13 mouse cellular contexts compared by ENCODE assay signal in the genomic region with DNA sequence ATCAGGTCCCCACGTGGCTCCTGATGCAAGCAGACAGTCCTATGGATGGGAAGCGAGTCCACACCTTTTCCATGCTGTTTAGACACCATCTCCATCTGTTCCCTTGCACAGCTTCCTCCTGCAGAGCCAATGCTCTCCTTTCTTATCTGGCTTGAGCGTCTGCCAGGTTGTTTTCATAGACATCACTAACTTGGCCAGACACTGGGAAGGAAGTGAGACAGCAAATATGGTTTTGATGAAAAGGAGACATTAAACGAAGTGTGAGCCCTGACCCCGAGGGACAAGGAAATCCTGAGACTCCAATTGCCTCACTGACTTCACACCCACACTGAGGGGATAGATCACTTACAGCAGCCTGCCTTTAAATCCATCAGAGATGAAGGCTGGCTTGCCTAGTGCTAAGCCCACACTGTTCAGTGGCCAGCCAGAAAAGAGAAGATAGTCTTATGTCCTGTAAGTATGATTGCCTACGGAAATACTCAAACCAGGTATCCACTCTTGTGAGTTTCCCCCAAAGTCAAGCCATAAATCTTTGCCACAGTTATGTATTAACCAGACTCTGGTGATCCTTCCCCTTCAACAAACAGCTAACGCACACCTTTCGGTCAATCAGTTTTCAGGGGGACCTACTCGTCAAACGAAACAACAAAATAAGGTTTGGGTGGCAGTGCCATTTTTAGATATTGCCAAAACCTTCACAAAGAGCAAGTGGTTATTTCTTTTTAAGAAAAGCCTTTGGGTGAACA.
DNase-seq lines count a peak whose midpoint lies in the region; ATAC-seq and TF ChIP-seq lines count a peak whose summit lies in the region.
"Had no signal": no experiment of that assay in that cellular context is flagged by ENCODE, and none has a peak within 500 bp of the region (broad histone marks: within the 10 kb centered on the region; RNA-seq: fewer than 3 reads in every experiment).

No protein-coding gene starts in this region.

- no peak overlapping the region for H3K4me2 ChIP-seq in lung, embryonic 16.5 days (ENCODE audit: low read depth, low read length)
- H3K4me2 ChIP-seq in forebrain, embryonic 12.5 days = no peak overlapping the region
- H3K4me2 ChIP-seq: forebrain, embryonic 15.5 days; heart, embryonic 11.5 days; neural tube, embryonic 13.5 days had no signal

- DNase-seq in heart, postnatal 4 days = peak; percentile 10
- no peak for DNase-seq in heart, adult 2 months
- DNase-seq in lung, postnatal 14 days = no peak
- DNase-seq in kidney, postnatal 14 days = peak; percentile 37
- peak; percentile 50 to 61 for DNase-seq in right cerebral cortex, postnatal 10 days (ENCODE audit: low spot score in 2 of 2)
- DNase-seq in yolk sac, embryonic 10.5 days (ENCODE audit: low spot score) = no peak
- DNase-seq: adrenal gland, postnatal 10 days; thymus, postnatal 25 days had no signal

- no peaks in the 10 kb centered on the region for H3K9me3 ChIP-seq in lung, embryonic 16.5 days (ENCODE audit: control insufficient read depth, low read length)
- no peaks in the 10 kb centered on the region for H3K9me3 ChIP-seq in forebrain, embryonic 12.5 days
- H3K9me3 ChIP-seq: forebrain, embryonic 15.5 days; neural tube, embryonic 13.5 days had no signal

- ATAC-seq in lung, embryonic 16.5 days (ENCODE audit: low read depth) = peak; percentile 54
- no peak for ATAC-seq in forebrain, embryonic 12.5 days (ENCODE audit: low FRiP score)
- ATAC-seq: forebrain, embryonic 15.5 days had no signal

- no peak for TF ChIP-seq EP300 in heart, adult 2 months (IDR thresholded peaks at IDR 0.05; ENCODE audit: insufficient read depth, low read depth, low read length)

- no peak overlapping the region for H3K9ac ChIP-seq in heart, adult 2 months (ENCODE audit: low read depth, low read length)
- no peak overlapping the region for H3K9ac ChIP-seq in lung, embryonic 16.5 days (ENCODE audit: low read length)
- H3K9ac ChIP-seq in forebrain, embryonic 12.5 days = no peak overlapping the region
- H3K9ac ChIP-seq: forebrain, embryonic 15.5 days; neural tube, embryonic 13.5 days had no signal

- TF ChIP-seq POLR2A in heart, adult 2 months (IDR thresholded peaks at IDR 0.05; ENCODE audit: insufficient read depth, low read depth, low read length) = no peak

- 51% methylated on average over 10 of the region's 10 CpGs for WGBS in heart, adult 2 months
- WGBS in lung, embryonic 16.5 days = 39% methylated on average over 10 of the region's 10 CpGs
- WGBS in forebrain, embryonic 12.5 days = 87% methylated on average over 10 of the region's 10 CpGs

- no peaks in the 10 kb centered on the region for H3K36me3 ChIP-seq in heart, adult 2 months (ENCODE audit: control insufficient read depth, insufficient read depth, low read length)
- no peaks in the 10 kb centered on the region for H3K36me3 ChIP-seq in lung, embryonic 16.5 days (ENCODE audit: control insufficient read depth, insufficient read depth, low read length)
- H3K36me3 ChIP-seq in forebrain, embryonic 12.5 days (replicated peaks) = no peaks in the 10 kb centered on the region
- H3K36me3 ChIP-seq: forebrain, embryonic 15.5 days; neural tube, embryonic 13.5 days had no signal

- peaks cover 3% of the 10 kb centered on the region for H3K4me1 ChIP-seq in heart, adult 2 months (ENCODE audit: control insufficient read depth, insufficient read depth, low read length)
- peaks cover 9% of the 10 kb centered on the region for H3K4me1 ChIP-seq in lung, embryonic 16.5 days (replicated peaks; ENCODE audit: control insufficient read depth, insufficient read depth, low read length)
- peaks cover 5% of the 10 kb centered on the region; the same call in 1 of the 2 replicates for H3K4me1 ChIP-seq in forebrain, embryonic 12.5 days
- H3K4me1 ChIP-seq: forebrain, embryonic 15.5 days; neural tube, embryonic 13.5 days had no signal

- no peak overlapping the region for H3K4me3 ChIP-seq in heart, adult 2 months
- no peak overlapping the region for H3K4me3 ChIP-seq in lung, embryonic 16.5 days (ENCODE audit: low read length)
- no peak overlapping the region for H3K4me3 ChIP-seq in forebrain, embryonic 12.5 days (replicated peaks)
- H3K4me3 ChIP-seq: forebrain, embryonic 15.5 days; neural tube, embryonic 13.5 days had no signal

- no peaks in the 10 kb centered on the region for H3K79me2 ChIP-seq in heart, adult 2 months (replicated peaks; ENCODE audit: control insufficient read depth, insufficient read depth, low read length)

- H3K27me3 ChIP-seq in heart, adult 2 months (ENCODE audit: control insufficient read depth, insufficient read depth, low read length) = no peaks in the 10 kb centered on the region
- no peaks in the 10 kb centered on the region for H3K27me3 ChIP-seq in lung, embryonic 16.5 days (ENCODE audit: control insufficient read depth, insufficient read depth, low read depth, low read length)
- H3K27me3 ChIP-seq in forebrain, embryonic 12.5 days = no peaks in the 10 kb centered on the region
- H3K27me3 ChIP-seq: forebrain, embryonic 15.5 days; neural tube, embryonic 13.5 days had no signal

- intact Hi-C loops in heart, adult 2 months (cut with DNase I) = no loop called here

- no peak overlapping the region for H3K27ac ChIP-seq in heart, adult 2 months
- no peak overlapping the region for H3K27ac ChIP-seq in lung, embryonic 16.5 days (ENCODE audit: low read length)
- H3K27ac ChIP-seq in forebrain, embryonic 12.5 days = no peak overlapping the region
- H3K27ac ChIP-seq: forebrain, embryonic 15.5 days; neural tube, embryonic 13.5 days had no signal

- TF ChIP-seq CTCF in heart, adult 2 months (IDR thresholded peaks at IDR 0.05) = no peak

Comparison
In these comparisons a context has a peak if more than half of its experiments do, and no peak if none do; other contexts are left out.
1. DNase-seq: peak in heart, postnatal 4 days (single experiment), kidney, postnatal 14 days (single experiment) and right cerebral cortex, postnatal 10 days (2 of 2); none in heart, adult 2 months (0 of 2), lung, postnatal 14 days (single experiment) and yolk sac, embryonic 10.5 days (single experiment).